Mouse (Mus musculus) hindbrain, embryonic 12.5 days (tissue): ENCODE results near the gene Gfer. TPM values are rescaled to one million over a fixed set of nuclear protein-coding genes. Genes with fewer than 3 reads are reported as not detected.

Experiments
- ATAC-seq: fragments of 200-750 bp; cut with Nextera tagmentation; 2 replicates; pipeline ENCODE4 v1.8.0; 2017; ENCODE audit warnings: moderate TSS enrichment; ENCODE audit not compliant: low FRiP score
- H3K27ac ChIP-seq: fragments of 300-500 bp; sonication (generic); 2 replicates; pipeline ENCODE4 v1.5.1; 2016; ENCODE audit warnings: mild to moderate bottlenecking
- H3K27me3 ChIP-seq: fragments of 300-500 bp; sonication (generic); 2 replicates; pipeline ENCODE4 v1.6.1; 2016; ENCODE audit warnings: mild to moderate bottlenecking
- H3K36me3 ChIP-seq: fragments of 300-500 bp; sonication (generic); 2 replicates; pipeline ENCODE4 v1.6.1; 2016; ENCODE audit warnings: mild to moderate bottlenecking
- H3K4me1 ChIP-seq: fragments of 300-500 bp; sonication (generic); 2 replicates; pipeline ENCODE4 v1.6.1; 2016
- H3K4me2 ChIP-seq: fragments of 300-500 bp; sonication (generic); replicated peaks from 2 replicates; pipeline ENCODE4 v1.6.1; 2016; ENCODE audit warnings: mild to moderate bottlenecking
- H3K4me3 ChIP-seq: fragments of 300-500 bp; sonication (generic); 2 replicates; pipeline ENCODE4 v1.5.1; 2016; ENCODE audit warnings: mild to moderate bottlenecking
- H3K9ac ChIP-seq: fragments of 300-500 bp; sonication (generic); 2 replicates; pipeline ENCODE4 v1.6.1; 2016; ENCODE audit warnings: mild to moderate bottlenecking, moderate library complexity
- H3K9me3 ChIP-seq: fragments of 300-500 bp; sonication (generic); replicated peaks from 2 replicates; pipeline ENCODE4 v1.6.1; 2016; ENCODE audit warnings: mild to moderate bottlenecking
- WGBS: fragments of 180-500 bp; shearing (Covaris S2); methylation state at CpG from one replicate; pipeline ENCODE4 v1.1.7; 2016; 5-methylcytosine and 5-hydroxymethylcytosine counted together
- polyA plus RNA-seq: library from polyadenylated mRNA; unstranded; fragments of >200 nt; fragmentation: Nextera tagmentation; extraction: Ambion mirVana; gene quantifications from 2 replicates; pipeline ENCODE4 v1.2.1, GENCODE M21; 2016

Gene Gfer
- polyA plus RNA-seq, 1 experiment from 2014 or later = 42.2 TPM

DNA sequence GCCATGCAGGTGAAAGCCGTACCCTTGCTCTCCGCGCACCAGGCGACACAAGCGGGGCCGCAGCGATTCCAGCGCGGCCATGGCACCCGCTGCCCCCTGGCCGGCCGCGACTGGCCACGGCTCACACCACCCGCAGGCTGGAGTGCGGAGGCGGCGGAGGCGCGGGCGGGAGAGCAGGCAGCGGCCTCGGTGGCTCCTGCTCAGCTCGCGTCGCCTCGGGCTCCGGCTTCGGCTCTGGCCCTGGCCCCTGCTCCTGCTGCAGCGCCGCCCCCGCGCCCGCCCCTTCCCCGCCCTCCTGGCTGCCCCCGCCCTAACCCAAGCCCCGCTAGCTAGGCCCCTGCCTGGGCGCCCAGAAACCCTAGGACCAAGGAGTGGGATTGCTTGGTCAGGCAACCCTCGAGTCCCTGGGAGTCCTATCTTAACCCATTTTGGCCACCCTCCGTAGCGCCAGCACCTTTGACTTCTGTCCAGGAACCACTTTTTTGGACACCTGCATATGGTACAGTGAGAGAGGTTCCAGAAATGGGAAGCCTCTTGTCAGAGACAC lies 45.8 kb downstream of the Gfer start, which contains the start of gene Slc9a3r2:
Slc9a3r2 (minus strand) TSS at position 258 of the 547 bp plus-strand sequence.
- ATAC-seq = peak; percentile 58; the same call in 1 of the 2 replicates
- H3K4me1 ChIP-seq = peaks cover 15% of the 10 kb centered on the region
- no peaks in the 10 kb centered on the region for H3K9me3 ChIP-seq
- peak within 1 kb of the TSS; percentile 72 for H3K27ac ChIP-seq
- H3K4me2 ChIP-seq = peak within 1 kb of the TSS; percentile 97
- H3K4me3 ChIP-seq = peak within 1 kb of the TSS; percentile 66
- WGBS = under 1% methylated on average over 37 of the region's 41 CpGs
- peaks cover 44% of the 10 kb centered on the region for H3K27me3 ChIP-seq
- H3K36me3 ChIP-seq = no peaks in the 10 kb centered on the region
- peak within 1 kb of the TSS; percentile 84 for H3K9ac ChIP-seq

- Histone ChIP-seq H3K27me3 (peaks cover 44% of the 10 kb centered on the region), H3K4me3 (peak overlapping the region; percentile 66), H3K9me3 (no peaks in the 10 kb centered on the region), H3K36me3 (no peaks in the 10 kb centered on the region), H3K4me1 (peaks cover 21% of the 10 kb centered on the region), H3K27ac (peak overlapping the region; percentile 72), H3K9ac (peak overlapping the region; percentile 84), H3K4me2 (peak overlapping the region; percentile 97)
- ATAC-seq = peak; percentile 43; the same call in 1 of the 2 replicates
- 1% methylated on average over 35 of the region's 35 CpGs for WGBS
Observed at GRCm38 (mm10) chr17:24649581-24650069, 46.3 kb downstream of the Gfer start.

GRCm38 (mm10) chr17:24648731-24649377 lies 47.1 kb downstream of the Gfer start:
- WGBS = 76% methylated on average over 10 of the region's 10 CpGs
- H3K9me3 ChIP-seq = no peaks in the 10 kb centered on the region
- H3K36me3 ChIP-seq = no peaks in the 10 kb centered on the region
- no peak for ATAC-seq
- H3K4me2 ChIP-seq = peak overlapping the region; percentile 97
- H3K9ac ChIP-seq = peak overlapping the region; percentile 84; the same call in 1 of the 2 replicates
- H3K4me3 ChIP-seq = peak overlapping the region; percentile 66
- H3K27ac ChIP-seq = no peak overlapping the region
- H3K27me3 ChIP-seq = peaks cover 44% of the 10 kb centered on the region
- H3K4me1 ChIP-seq = peaks cover 28% of the 10 kb centered on the region

- ATAC-seq = no peak
- H3K9me3 ChIP-seq = no peaks in the 10 kb centered on the region
- no peak overlapping the region for H3K4me2 ChIP-seq
- H3K27me3 ChIP-seq = peaks cover 44% of the 10 kb centered on the region
- no peak overlapping the region for H3K4me3 ChIP-seq
- H3K9ac ChIP-seq = no peak overlapping the region
- no peak overlapping the region for H3K27ac ChIP-seq
- WGBS = 88% methylated on average over 11 of the region's 11 CpGs
- no peaks in the 10 kb centered on the region for H3K36me3 ChIP-seq
- H3K4me1 ChIP-seq = peaks cover 34% of the 10 kb centered on the region
Observed at GRCm38 (mm10) chr17:24647493-24647892, 48.5 kb downstream of the Gfer start.

DNA sequence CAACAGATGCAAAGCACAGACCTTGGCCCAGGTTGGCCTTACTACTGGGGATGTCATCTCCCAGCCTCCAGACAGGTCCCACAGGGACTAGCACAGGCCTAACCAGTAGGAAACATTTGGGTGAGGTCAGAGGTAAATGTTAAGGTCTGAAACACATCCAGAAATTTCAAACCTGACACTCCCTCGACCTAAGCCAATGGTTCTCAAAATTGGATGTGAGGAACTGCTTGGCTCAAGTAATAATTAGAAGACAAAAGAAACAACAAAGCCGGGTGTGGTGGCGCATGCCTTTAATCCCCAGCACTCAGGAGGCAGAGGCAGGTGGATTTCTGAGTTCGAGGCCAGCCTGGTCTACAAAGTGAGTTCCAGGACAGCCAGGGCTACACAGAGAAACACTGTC lies 49.6 kb downstream of the Gfer start:
- no peak overlapping the region for H3K4me2 ChIP-seq
- H3K4me3 ChIP-seq = no peak overlapping the region
- WGBS = 93% methylated on average over 4 of the region's 4 CpGs
- H3K27ac ChIP-seq = no peak overlapping the region
- H3K4me1 ChIP-seq = peaks cover 34% of the 10 kb centered on the region
- H3K27me3 ChIP-seq = peaks cover 37% of the 10 kb centered on the region
- no peaks in the 10 kb centered on the region for H3K9me3 ChIP-seq
- H3K36me3 ChIP-seq = no peaks in the 10 kb centered on the region
- H3K9ac ChIP-seq = no peak overlapping the region
- no peak for ATAC-seq

- no peak for ATAC-seq
- Histone ChIP-seq H3K4me2 (no peak overlapping the region), H3K9ac (no peak overlapping the region), H3K4me1 (peaks cover 34% of the 10 kb centered on the region), H3K36me3 (no peaks in the 10 kb centered on the region), H3K27ac (no peak overlapping the region), H3K27me3 (peaks cover 32% of the 10 kb centered on the region), H3K9me3 (no peaks in the 10 kb centered on the region), H3K4me3 (no peak overlapping the region)
- 81% methylated on average over 3 of the region's 3 CpGs for WGBS
Observed at GRCm38 (mm10) chr17:24645916-24646315, 50.0 kb downstream of the Gfer start.

DNA sequence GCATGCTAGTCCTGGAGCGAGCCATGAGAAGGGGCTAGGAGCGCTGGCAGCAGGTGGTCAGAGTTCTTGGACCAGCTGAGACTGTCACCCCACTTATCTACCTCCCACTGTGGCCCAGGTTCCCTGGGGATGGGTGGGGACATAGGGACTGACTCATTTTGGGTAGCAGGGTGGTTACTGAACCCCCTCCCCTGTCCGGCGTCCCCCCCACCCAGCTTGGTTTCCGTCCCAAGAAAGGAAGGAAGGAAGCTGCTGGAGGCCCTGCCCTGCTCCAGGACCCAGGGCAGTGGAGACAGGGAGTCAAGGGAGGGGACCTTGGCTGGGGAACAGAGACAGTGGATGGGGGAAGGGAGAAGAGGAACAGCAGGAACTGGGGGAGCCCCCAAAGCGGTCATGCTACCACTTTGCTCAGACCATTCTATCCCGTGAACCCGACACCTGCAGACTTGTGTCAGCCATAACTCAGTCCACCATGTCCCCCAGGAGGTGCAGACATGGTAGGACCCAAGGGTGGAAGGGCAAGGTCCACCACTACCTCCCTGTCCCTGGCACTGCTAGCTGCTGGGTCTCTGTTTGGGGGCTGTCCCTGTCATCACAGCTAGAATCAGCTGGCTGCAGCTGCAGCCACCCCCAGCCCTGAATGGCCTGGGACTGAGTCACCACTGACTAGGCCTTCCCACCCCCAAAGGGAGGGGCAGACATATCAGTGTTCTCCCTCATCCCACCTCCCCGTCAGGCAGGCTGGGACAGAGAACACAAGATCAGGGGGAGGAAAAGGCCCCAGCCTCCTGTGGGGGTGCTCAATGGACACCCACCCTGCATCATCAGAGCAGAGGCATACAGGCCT lies 50.9 kb downstream of the Gfer start:
- H3K4me1 ChIP-seq = peaks cover 30% of the 10 kb centered on the region
- 76% methylated on average over 9 of the region's 9 CpGs for WGBS
- H3K9ac ChIP-seq = peak overlapping the region; percentile 27; the same call in 1 of the 2 replicates
- no peaks in the 10 kb centered on the region for H3K36me3 ChIP-seq
- peak overlapping the region; percentile 2; the same call in 1 of the 2 replicates for H3K4me3 ChIP-seq
- no peaks in the 10 kb centered on the region for H3K9me3 ChIP-seq
- peaks cover 24% of the 10 kb centered on the region for H3K27me3 ChIP-seq
- peak overlapping the region; percentile 40 for H3K27ac ChIP-seq
- no peak overlapping the region for H3K4me2 ChIP-seq
- ATAC-seq = no peak

DNA sequence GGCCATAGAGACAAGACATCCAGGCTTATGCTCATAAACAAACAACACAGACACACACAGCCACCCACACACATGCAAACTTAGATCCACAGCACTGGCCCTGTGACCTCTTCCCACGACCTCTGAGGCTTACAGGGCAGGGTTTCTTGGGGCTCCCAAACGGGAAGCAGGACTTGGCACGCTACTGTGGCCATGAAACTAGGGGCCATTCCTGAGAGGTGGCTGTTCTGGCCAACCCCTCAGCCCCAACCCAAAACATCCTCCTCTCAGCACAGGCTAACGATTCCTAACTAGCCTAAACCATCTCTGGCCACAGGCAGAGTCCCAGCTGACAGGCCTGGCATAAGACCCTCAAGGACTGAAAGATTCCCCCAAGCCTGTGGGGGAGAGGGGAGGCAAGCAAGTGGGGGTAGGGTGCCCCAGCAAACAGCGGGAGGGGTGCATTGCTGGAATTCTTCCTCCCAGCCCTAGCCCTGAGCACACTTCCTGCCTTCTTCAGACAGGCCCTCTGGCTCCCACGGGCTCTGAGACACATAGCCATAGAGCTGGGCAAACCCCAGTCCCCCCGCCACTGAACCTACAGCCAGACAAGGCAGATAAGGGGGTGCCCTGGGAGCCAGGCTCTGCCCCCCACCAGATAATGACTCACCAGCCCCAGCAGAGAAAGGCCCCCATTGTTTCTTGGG lies 51.8 kb downstream of the Gfer start:
- 40% methylated on average over 7 of the region's 7 CpGs for WGBS
- Histone ChIP-seq H3K27me3 (peaks cover 15% of the 10 kb centered on the region), H3K27ac (peak overlapping the region; percentile 40), H3K4me2 (no peak overlapping the region), H3K4me3 (no peak overlapping the region), H3K9ac (peak overlapping the region; percentile 27; the same call in 1 of the 2 replicates), H3K36me3 (no peaks in the 10 kb centered on the region), H3K4me1 (peaks cover 29% of the 10 kb centered on the region), H3K9me3 (no peaks in the 10 kb centered on the region)
- no peak for ATAC-seq

Other genes starting within 250 kb of the Gfer start
- gene E4f1, start 225.8 kb downstream of the Gfer start, polyA plus RNA-seq = 35.3 and 39.4 TPM in 2 replicates
- gene Pgp, start 225.8 kb downstream of the Gfer start, polyA plus RNA-seq = 52.5 and 57.3 TPM in 2 replicates
- gene Bricd5, start 222.3 kb downstream of the Gfer start, polyA plus RNA-seq = 1.2 TPM in 1 of 2 replicates, not detected in the other
- gene Mlst8, start 217.1 kb downstream of the Gfer start, polyA plus RNA-seq = 35.2 and 36.9 TPM in 2 replicates
- 24.2 and 25.0 TPM in 2 replicates for gene Caskin1, start 207.6 kb downstream of the Gfer start, polyA plus RNA-seq
- gene Traf7, start 168.2 kb downstream of the Gfer start, polyA plus RNA-seq = 86.5 and 87.0 TPM in 2 replicates
- gene Rab26, start 161.9 kb downstream of the Gfer start, polyA plus RNA-seq = 2.1 and 2.8 TPM in 2 replicates
- 20.5 and 25.5 TPM in 2 replicates for gene Pkd1, start 146.3 kb downstream of the Gfer start, polyA plus RNA-seq
- gene Tsc2, start 63.5 kb downstream of the Gfer start, polyA plus RNA-seq = 85.5 and 86.2 TPM in 2 replicates
- 14.4 and 15.7 TPM in 2 replicates for gene Nthl1, start 63.5 kb downstream of the Gfer start, polyA plus RNA-seq
- gene Slc9a3r2, start 45.8 kb downstream of the Gfer start, polyA plus RNA-seq = 39.2 and 39.6 TPM in 2 replicates
- gene Npw, start 37.7 kb downstream of the Gfer start, polyA plus RNA-seq = not detected in 2 replicates
- 23.0 and 25.2 TPM in 2 replicates for gene Zfp598, start 26.5 kb downstream of the Gfer start, polyA plus RNA-seq
- gene Syngr3, start 6.2 kb downstream of the Gfer start, polyA plus RNA-seq = 30.6 and 32.1 TPM in 2 replicates
- 3.6 and 4.8 TPM in 2 replicates for gene Noxo1, start 78 bp upstream of the Gfer start, polyA plus RNA-seq
- 76.9 and 79.7 TPM in 2 replicates for gene Tbl3, start 11.5 kb upstream of the Gfer start, polyA plus RNA-seq
- gene Rnf151, start 21.9 kb upstream of the Gfer start, polyA plus RNA-seq = 0.18 and 0.35 TPM in 2 replicates
- 795 and 841 TPM in 2 replicates for gene Rps2, start 22.0 kb upstream of the Gfer start, polyA plus RNA-seq
- 199 and 214 TPM in 2 replicates for gene Ndufb10, start 28.3 kb upstream of the Gfer start, polyA plus RNA-seq
- gene Rpl3l, start 31.7 kb upstream of the Gfer start, polyA plus RNA-seq = not detected in 2 replicates
- gene Msrb1, start 40.5 kb upstream of the Gfer start, polyA plus RNA-seq = 21.8 and 22.6 TPM in 2 replicates
- gene Hs3st6, start 56.8 kb upstream of the Gfer start, polyA plus RNA-seq = 2.5 and 4.8 TPM in 2 replicates
- gene Meiob, start 108.1 kb upstream of the Gfer start, polyA plus RNA-seq = not detected in 2 replicates
- 32.3 and 32.4 TPM in 2 replicates for gene Hagh, start 144.0 kb upstream of the Gfer start, polyA plus RNA-seq
- gene Fahd1, start 154.2 kb upstream of the Gfer start, polyA plus RNA-seq = 18.6 and 20.9 TPM in 2 replicates
- 0.23 and 0.36 TPM in 2 replicates for gene Igfals, start 169.8 kb upstream of the Gfer start, polyA plus RNA-seq
- 62.3 and 63.5 TPM in 2 replicates for gene Nubp2, start 190.2 kb upstream of the Gfer start, polyA plus RNA-seq
- 51.5 and 54.8 TPM in 2 replicates for gene Spsb3, start 190.5 kb upstream of the Gfer start, polyA plus RNA-seq
- gene Eme2, start 198.9 kb upstream of the Gfer start, polyA plus RNA-seq = 39.3 and 45.5 TPM in 2 replicates
- gene Mrps34, start 199.0 kb upstream of the Gfer start, polyA plus RNA-seq = 85.1 and 86.7 TPM in 2 replicates
- gene Nme3, start 200.3 kb upstream of the Gfer start, polyA plus RNA-seq = 49.8 and 50.4 TPM in 2 replicates
- 84.7 and 86.0 TPM in 2 replicates for gene Mapk8ip3, start 240.8 kb upstream of the Gfer start, polyA plus RNA-seq